Mouse (Mus musculus): ENCODE results near the gene Scarb2. TPM values are rescaled to one million over a fixed set of nuclear protein-coding genes. Genes with fewer than 3 reads are reported as not detected.
"Not testable (repeated sequence)": the region's sequence is repeated elsewhere in the genome, so short reads cannot be mapped to it uniquely, and the experiment has no call there.

Gene Scarb2
- total RNA-seq (2021), result 10 to 100 TPM; 88.0 to 93.8 TPM
- long read RNA-seq, experiment 1, full-length matches to known transcripts, result 21 of 25 reads
- long read RNA-seq, experiment 1, partial matches to known transcripts, result 1 of 25 reads
- long read RNA-seq, experiment 1, other reads (novel, unspliced or antisense), result 3 of 25 reads
- long read RNA-seq, experiment 2, full-length matches to known transcripts, result 22 of 30 reads
- long read RNA-seq, experiment 2, partial matches to known transcripts, result 2 of 30 reads
- long read RNA-seq, experiment 2, other reads (novel, unspliced or antisense), result 6 of 30 reads

DNA sequence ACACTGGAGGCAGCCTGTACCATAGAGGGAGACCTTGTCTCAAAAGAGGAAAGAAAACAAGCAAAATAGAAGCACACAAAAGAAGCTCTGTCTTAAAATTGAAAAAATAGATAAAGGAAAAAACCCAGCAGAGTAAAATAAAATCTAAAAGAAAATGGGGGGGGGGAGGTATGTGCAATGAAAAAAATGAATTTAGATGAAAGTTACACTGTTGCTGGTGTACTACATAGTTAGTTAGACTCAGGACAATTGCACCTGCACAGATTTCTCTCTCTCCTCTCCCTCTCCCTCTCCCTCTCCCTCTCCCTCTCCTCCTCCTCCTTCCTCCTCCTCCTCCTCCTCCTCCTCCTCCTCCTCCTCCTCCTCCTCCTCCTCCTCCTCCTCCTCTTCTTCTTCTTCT lies at the start of gene Scarb2:
Gene Scarb2 (minus strand): TSS at position 101 of the 400 bp plus-strand sequence.
- no peak for DNase-seq (ENCODE audit: low spot score in 2 of 2)

DNA sequence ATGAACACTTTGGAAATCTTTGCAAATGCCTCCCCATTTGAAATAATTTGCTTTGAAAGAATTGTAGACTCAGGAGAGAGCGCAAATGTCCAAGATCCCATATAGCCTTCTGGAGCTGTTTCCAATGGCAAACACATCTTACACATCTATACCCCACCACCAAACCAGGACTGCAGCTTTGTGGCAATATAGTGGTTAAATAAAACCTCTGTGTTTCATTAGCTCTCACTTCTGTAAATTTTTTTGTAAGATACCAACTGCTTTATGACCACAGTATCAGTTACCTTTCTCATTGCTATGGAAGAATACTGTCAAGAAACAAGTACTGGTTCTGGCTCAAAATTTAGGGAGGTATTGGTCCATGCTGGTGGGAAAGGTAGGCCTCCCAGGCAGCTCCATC lies 49.3 kb upstream of the Scarb2 start:
- no peak for DNase-seq (ENCODE audit: low spot score in 2 of 2)

DNA sequence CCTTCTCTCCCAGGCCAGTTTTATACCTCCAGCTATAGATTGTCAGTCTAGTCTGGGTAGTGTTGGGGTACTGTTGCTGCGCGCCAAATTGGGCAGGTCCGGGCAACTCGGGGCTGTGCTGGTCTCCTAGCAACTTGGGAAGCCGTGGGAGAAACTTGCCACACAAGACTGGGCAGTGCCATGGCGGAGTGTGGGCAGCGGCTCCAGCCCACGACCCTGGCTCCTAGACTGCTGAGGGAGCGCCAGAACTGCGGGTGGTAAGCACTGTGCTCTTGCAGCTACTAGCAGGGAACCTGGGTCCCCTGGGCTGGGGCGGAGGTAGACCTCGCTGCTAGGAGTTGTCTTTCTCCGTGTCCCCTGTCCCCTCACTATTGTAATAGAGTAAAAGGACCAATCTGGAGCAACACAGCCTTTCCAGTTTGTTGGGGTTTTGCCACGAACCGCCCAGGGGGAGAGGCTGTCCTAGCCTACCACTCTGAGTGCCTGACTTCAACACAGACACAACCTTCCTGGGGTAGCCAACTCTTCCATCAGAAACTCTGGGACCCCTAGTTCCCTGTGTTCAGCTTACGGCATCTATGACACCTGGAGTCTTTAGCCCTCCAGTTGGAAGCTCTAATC lies 48.4 kb upstream of the Scarb2 start, which contains the start of gene Fam47e:
Gene Fam47e (plus strand): TSS at position 179 of the 621 bp plus-strand sequence.
- DNase-seq (ENCODE audit: low spot score in 2 of 2), result peak; percentile 19 to 35

DNA sequence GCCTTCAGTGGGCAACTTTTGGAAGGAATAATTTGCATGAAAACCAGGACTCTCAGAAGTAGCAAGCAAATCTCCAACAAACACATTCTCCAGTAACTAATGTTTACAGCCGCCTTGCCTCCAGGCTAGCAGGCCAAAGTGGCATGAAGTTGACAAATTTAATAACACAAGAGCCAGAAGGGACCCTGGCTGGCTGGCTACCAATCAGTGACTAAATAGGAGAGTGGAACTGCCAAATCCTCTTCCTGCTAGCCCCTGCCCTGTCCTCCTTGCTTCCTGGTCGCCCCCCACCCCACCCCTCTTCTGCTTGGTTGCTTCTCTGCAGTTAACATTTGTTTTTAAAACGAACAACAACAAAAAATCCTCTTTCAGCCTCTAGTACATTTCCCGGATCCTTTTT lies 47.8 kb upstream of the Scarb2 start:
- peak in 1 of 2 experiments; percentile 13 for DNase-seq (ENCODE audit: low spot score in 2 of 2)

DNA sequence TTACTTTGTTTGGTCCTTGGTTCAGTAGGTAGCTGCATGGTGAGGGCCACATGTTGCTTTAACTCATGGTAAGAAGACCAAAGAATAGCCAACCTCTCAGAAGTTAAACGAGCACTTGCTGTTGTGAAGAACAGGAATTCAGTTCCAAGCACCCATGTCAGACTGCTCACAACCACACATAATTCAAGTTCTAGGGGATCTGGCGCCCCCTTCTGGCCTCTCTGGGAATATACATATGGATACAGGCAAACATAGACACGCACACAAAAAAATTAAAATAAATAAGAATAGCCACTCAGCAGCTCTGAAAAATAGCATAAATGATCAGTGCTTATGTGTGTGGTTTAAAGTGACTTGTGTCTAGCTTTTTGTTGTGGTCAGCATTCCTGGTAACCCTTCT lies 47.3 kb upstream of the Scarb2 start:
- DNase-seq (ENCODE audit: low spot score in 2 of 2), result no peak

DNA sequence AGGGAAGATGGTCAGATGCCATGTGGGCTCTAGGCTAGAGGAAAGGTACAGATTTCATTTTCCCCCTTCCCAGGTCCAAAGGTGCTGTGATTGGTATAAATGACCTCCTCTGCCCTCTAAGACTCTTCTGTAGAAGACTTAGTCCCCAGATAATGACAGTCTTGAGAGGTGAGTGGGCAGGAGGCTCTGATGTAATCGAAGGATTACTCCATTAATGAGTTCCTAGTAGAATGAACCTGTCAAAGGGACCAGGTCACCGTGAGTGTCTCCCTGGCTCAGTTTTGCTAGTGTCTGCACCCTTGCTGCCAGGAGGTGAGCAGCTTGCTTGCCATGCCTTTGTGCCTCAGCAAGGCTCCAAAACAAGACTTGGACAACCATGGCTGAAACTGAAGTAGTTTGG lies 46.0 kb upstream of the Scarb2 start:
- no peak for DNase-seq (ENCODE audit: low spot score in 2 of 2)

DNA sequence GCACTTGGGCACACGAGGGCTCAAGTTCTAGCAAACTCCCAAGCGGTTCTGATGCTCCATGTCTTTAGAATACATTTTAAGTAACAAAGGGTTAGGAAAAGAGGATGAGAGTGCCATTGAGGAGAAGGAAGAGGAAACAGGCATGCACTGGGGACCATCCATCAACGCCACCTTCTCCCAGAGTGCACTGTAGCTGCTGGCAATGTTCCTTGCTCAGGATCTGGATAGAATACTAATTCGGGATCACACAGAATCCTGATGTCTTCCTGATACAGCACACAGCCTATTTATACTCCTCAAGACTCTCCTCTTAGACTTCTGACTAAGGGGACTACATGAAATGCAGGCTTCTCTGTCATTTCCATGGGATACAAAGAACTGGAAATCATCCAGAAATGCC lies 33.1 kb upstream of the Scarb2 start:
- no peak for DNase-seq (ENCODE audit: low spot score in 2 of 2)

DNA sequence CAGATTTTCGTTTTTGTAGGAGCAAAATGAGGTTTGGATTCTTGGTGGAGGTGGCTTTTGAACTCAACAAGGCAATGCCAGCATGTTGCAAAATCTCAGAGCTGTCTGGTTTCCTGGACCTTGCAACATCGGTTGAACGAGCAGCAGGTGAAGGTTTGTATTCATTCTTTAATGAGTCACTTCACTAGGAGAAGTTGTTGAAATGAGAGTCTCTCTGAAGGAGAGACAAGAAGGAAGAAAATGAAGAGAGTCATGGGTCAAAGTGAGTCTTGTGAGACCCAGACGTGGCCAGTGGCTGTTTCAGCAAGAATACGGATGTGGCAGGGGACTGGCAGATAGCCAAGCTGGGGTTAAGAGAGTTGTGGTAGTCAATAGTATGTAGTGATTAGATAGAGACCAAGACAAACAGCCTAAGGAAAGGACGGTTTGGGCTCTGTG lies 18.2 kb upstream of the Scarb2 start:
- peak in 1 of 2 experiments; percentile 45 for DNase-seq (ENCODE audit: low spot score in 2 of 2)

DNA sequence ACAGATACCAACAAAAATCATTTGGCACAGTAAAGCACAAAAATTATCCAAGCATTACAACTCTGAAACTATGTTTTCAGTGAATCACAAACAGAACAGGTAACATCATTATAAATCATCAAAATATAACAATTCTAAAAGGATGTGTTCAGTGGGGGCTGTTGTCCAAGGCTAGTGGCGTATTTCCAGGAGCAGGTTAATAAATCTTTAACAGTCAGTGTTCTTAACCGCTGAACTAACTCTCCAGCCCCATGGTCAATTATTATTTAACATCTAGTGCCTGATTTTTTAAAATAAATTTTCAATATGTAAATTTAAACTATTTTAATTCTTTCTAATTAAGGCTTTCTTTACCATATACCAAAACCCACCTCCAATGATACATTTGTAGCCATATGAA lies 14.5 kb upstream of the Scarb2 start:
- DNase-seq (ENCODE audit: low spot score in 2 of 2), result not testable (repeated sequence)

DNA sequence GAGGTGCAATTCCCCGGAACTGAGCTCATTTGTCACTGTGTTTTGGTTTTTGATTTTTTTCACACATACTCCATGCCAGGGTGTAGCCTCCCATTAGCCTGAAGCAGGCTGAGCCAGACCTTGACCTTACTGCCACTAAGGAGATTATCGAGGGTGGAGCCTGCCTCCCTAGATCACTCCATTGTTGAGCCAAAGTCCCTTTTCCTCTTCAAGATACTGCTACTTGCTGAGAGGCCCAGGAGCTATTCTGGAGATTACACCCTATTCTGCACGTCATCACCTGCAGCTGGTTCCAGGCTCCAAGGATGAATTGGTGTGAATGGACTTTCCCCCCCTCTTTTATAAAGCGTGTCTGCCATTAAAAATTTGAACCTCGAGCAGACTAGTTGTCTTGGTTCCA lies 5.4 kb upstream of the Scarb2 start:
- DNase-seq (ENCODE audit: low spot score in 2 of 2), result no peak

DNA sequence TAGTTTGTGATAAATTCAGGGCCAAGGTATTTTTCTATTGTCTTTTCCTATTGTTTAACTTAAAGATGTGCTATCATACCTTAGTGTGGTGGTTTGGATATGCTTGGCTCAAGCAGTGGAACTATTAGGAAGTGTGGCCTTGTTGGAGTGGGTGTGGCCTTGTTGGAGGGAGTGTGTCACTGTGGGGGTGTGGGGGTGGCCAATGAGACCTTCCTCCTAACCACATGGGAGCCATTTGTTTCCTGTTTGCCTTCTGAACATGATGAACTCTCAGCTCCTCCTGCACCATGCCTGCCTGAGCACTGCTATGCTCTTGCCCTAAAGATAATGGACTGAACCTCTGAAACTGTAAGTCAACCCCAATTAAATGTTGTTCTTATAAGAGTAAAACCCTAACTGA lies 4.6 kb upstream of the Scarb2 start:
- DNase-seq (ENCODE audit: low spot score in 2 of 2), result no peak

DNA sequence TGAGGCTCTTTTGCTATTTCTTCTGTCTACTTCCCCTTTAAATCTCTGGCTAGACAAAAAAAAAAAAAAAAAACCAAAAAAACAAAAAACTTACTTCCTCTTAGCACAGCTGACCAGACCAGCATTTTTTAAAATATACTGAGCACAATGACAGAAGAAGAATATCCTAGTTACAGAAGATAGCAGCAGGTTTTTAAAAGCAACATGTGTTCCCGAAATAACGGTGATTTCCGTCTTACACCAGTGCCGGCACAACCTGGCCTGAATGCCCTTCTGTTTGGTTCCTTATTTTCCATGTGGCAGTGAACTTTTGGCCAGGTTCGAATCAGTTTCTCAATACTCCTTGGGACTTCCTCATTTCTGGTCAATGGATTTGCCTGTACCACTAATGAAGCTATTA lies 2.2 kb upstream of the Scarb2 start:
- DNase-seq (ENCODE audit: low spot score in 2 of 2), result no peak

DNA sequence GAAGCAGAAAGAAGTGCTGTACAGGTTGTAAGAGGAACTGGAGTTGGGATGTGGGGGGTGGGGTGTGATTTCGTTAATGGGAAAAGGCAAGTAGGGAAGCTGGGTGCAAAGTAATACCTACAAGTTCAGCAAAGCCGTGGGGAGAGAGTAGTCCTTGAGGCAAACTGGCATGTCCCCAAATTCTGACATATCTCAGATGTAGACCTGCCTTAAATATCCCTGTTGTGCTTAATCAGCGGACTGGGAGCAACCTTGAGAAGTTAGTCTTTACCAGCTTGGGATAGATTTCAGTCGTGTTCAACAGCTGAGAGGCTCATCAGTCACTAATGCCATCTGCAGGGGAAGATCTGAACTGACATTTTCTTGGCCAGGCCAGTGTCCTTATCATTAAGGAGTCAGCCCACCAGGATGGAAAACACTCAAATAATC lies 318 bp downstream of the Scarb2 start:
- no peak for DNase-seq (ENCODE audit: low spot score in 2 of 2)

DNA sequence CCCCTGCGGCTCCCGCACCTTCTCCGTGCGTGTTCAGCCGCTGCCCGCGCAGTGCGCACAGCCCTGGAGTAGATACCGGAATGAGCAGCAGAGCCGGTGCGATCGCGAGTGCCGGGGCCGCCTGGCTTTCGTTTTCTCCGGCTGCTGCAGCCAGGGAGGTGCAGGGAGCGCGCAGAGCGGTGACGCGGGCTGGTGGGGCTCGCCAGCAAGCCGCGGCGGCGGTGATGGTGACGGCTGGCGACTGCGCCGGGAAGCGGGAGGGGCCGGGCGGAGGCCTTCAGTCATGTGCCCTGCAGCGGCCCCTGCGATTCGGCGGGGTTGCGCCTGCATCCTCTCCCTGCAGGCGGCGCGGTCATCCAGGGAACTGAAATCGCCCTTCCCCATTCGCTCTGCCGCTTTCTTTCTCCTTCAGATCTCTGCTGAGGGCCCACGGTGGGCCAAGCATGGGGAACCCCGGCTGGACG lies 1.2 kb downstream of the Scarb2 start:
- DNase-seq (ENCODE audit: low spot score in 2 of 2), result peak; percentile 96 to 97

DNA sequence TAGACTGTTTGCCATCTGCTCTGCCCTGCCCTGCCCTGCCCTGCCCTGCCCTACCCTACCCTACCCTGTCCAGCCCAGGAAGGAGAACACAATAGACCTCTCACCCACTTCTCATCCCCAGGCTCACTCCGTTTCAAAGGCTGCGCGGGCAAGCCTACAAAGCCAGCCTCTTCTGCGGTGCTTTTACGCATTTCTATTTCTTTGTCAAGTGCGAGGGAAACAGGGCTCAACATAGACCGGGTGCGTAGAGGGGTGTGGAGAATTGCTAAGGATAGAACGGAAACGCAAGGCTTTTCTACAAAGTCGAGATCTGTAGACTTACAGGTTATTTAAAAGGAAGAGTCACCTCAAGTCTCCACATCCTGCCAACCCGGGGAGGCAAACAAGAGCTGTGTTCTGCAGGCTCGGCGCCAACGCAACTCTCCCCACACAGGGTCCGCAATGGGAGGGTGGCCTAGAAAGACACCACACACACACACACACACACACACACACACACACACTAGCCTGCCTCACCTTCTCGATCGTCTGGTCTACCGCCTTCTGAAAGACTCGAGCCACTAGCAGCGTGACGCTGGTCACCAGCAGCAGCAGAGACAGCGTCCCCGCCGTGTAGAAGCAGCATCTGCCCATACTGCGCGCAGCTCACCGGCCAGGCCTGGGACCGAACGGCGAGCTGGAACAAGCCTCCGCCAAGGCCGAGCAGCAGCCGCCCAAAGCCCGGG lies 1.8 kb downstream of the Scarb2 start:
- DNase-seq (ENCODE audit: low spot score in 2 of 2), result peak in 1 of 2 experiments; percentile 47

DNA sequence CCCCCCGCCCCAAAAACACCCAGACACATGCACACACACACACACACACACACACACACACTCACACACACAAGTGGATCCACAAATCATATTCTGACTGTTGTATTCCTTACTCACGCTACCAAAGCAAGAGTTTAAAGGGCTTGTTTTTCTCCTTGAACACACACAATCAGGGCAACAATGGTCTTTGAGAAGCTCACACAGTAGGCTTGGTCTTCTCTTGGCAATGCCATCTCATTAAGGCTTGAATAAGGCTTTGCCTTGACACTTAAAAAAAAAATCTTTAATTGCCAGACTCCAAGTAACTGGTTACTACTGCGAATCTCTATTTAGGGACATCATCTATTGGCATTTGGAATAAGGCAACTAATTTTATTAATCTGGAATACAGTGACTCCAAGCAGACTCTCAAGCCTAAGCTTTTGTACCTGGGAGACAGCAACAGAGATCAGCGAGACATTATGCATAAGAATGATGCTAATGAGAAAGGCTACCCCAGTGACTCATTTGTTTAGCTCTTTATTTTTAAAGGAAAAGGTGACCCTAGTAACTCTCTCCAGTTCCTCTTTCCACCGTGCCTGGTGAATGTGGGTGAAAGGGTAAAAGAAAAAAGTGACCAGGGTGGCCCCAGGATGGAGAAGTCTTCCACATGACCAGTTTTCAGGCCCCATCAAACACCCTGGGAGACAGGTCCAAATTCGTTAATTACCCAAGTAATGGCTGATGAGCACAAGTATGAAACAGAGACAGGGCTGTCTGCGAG lies 2.6 kb downstream of the Scarb2 start:
- no peak for DNase-seq (ENCODE audit: low spot score in 2 of 2)

DNA sequence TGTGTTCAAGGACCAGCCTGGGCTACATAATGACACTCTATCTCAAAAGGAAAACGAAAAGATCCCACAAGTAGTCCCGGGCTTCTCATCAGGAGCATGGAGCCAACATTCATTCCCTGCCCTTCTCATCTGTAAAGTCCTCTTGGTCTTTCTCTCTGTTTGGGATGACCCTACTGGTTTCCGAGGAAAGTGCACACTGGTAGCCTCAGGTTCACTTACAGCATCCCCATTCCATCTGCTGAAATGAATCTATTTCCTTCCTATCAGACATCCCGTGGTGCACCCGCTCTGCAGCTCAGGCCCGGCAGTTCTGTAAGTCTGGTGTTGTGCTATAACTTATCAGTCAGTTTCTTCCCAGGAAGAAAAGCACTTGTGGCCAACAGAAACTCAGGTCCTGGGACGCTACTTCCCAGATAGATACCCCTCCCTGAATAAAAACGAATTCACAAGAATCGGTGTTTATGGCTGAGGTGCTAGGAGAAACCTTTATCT lies 3.2 kb downstream of the Scarb2 start:
- DNase-seq (ENCODE audit: low spot score in 2 of 2), result no peak

DNA sequence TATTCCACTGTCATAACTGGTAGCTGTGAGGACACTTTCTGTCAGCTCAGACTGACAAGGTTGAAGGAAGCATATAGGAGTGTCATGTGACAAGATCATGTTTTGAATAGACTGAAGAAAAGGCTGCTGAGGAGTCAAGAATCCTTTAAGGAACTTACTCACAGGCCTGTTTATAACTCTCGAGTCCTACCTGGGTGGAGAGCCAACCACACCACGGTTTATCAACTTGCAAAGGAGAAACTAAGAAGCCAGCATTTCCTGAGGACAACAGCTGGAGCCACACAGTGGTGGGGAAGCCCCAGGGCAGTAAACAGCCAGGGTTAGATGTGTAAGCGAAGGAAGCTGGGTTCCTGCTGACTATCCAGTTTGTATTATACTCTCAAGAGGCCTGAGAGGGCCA lies 7.3 kb downstream of the Scarb2 start:
- no peak for DNase-seq (ENCODE audit: low spot score in 2 of 2)

DNA sequence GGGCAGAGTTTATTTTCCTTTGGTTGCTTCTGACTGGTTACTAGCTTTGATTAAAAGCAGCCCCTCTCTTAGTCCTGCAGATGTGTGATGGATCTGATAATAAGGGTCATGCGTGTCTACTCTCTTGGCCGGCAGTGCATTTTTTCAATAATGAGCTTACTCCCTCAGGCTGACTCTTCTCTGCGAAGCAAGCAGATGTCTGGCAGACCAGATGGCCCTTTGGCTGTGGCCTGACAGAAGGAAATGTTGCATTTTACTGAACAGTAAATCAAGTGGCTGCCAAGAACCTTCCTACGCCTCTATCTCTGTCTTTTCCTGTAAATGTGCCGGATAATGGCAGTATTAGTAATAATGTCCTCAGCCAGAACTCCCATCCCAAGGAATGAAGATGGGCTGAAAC lies 8.0 kb downstream of the Scarb2 start:
- peak in 1 of 2 experiments; percentile 60 for DNase-seq (ENCODE audit: low spot score in 2 of 2)

DNA sequence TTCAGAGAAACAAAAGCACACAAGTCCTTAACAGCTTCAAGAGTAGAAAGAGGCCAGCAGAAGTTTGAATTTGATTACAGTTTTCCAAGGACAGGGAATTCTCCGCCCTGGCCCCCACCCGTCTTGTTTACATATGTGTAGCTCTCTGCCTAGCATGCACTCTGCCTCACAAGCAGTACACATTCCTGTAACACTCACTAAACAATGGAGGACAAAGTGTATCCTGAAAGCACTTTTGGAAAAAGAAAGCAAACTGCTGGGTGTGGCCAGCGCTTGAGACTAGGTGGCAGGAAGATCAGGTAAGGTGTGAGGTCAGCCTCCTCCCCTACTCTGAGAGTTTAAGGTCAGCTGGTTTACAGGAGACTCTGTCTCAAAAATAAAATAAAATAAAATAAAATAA lies 8.4 kb downstream of the Scarb2 start:
- DNase-seq (ENCODE audit: low spot score in 2 of 2), result no peak

DNA sequence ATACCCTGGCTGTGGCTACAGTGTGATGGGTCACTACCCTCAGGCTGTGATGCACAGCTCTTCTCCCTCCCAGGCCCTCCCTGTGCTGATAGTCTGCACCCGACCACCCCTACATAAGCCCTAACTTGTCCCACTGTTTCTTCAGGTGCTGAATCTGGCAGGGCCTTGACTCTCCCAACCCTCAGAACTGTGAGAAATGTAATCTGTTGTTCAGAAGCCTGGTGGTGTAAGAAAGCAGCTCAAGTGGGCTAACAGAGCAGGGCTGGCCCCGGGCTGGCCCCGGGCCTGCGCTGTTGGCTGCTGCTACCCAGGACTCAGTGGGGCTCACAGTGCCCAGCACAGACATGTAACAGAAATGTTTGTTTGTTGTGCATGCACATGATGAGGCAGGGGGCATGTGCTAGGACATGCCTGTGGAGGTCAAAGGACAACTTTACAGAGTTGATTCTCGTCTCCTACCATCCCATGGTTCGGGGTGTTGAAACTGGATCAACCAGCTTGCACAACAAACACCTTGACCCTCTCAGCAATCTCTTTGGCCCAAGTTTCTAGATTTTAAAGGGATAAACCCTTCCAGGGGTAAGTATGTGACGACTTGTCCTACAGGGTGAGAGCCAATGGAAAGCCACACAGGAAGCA lies 10.7 kb downstream of the Scarb2 start:
- no peak for DNase-seq (ENCODE audit: low spot score in 2 of 2)
